Mouse (Mus musculus) CD4-positive, CD25-positive, alpha-beta regulatory T cell, adult 4 months (primary cell): ENCODE measurements around the gene Ttc19. TPM values are rescaled to one million over a fixed set of nuclear protein-coding genes. Genes with fewer than 3 reads are reported as not detected.
"Not testable (repeated sequence)": the region's sequence is repeated elsewhere in the genome, so short reads cannot be mapped to it uniquely, and the experiment has no call there.

Source experiments
- ATAC-seq: one replicate; pipeline ENCODE4 v1.8.0; 2017
- polyA plus RNA-seq, 2 experiments: library from polyadenylated mRNA; unstranded; fragments of 100-300 nt; shearing (Covaris generic); gene quantifications; one replicate each; pipeline ENCODE4 v1.2.1; 2017

The Ttc19 gene
- polyA plus RNA-seq, 2 experiments from 2014 or later: 11.0 to 11.6 TPM

DNA sequence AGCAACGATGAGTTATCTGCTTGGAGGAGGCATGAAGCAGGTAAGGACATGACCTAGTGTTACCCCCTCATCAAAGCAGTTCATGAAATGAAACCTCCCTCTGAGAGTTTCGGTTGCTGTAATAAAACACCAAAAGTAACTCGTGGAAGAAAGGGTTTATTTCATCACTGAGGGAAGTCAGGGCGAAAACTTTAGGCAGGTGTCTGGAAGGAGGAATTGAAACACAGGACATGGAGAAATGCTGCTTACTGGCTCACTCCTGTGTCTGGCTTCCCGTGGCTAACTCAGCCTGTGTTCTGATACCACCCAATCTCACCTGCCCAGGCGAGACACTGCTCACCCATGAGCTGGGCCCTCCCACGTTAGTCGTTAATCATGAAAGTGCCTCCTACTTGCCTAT, 3.7 kb downstream of the Ttc19 start:
- no peak for ATAC-seq

DNA sequence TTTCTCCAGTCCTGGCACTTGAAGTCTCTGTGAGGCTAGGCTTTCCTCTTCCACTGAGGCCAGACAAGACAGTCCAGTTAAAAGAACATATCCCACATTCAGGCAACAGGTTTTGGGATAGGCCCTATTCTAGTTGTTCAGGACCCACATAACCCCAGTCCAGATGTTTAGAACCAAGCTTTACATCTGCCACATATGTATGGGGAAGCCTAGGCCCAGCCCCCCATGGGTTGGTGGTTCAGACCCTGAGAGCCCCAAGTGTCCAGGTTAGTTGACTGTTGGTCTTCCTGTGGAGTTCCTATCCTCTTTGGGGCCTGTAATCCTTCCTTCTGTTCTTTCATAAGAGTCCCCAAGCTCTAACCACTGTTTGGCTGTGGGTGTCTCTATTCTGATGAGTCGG, 6.4 kb downstream of the Ttc19 start:
- no peak for ATAC-seq

DNA sequence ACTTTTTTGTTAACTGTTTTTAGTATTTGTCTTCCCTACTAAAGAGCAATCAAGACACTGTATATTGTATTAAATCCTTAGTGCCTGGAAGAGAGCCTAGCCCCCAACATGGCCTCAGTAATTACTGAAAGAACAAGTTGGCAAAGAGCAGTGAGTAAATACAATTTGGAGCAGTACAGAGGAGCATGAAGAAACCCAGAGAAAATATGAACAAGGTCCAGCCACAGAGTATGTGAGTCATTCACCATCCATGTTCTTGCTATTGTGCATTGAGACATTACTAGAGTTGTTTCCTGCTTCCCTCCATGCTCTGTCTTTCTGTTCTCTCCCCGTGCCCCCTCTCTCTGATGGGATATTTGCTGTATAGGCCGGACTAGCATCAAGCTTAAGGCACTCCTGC, 12.8 kb downstream of the Ttc19 start:
- ATAC-seq: no peak

DNA sequence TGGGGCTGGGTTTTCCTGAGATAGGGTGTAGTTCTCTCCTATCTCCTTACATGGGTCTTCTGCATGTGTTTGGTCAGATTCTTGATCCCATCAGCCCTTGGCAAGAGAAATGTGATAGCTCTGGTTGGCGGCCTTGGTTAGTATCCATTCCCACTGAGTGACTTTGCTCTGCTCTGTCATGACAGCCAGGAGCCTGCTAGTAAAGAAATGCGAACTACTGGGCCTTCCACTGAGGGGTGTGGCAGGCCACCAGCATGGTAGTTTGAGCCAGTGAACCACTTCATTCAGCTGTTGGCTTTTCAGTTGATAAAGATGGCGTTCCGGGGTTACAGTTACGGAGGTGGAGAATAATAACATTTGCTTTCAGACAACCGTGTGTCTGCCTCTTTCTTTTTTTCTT, 17.6 kb downstream of the Ttc19 start:
- no peak for ATAC-seq

DNA sequence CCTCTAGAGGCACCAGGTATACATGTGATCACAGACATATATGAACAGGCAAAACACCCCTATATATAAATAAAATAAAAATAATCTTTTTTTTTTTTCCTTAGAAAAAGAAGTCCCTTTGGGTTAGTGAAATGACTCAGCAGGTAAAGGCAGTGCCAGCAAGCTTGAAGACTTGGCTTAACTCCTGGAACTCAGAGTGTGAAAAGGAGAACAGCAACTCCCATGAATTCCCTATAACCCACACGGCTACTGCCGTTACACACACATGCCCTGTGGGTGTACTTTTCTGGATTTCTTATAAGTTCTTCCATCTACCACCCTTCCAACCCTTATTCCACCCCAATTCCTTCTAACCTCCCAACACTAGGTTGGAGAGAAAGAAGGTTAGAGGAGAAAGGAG, 24.6 kb downstream of the Ttc19 start:
- no peak for ATAC-seq

DNA sequence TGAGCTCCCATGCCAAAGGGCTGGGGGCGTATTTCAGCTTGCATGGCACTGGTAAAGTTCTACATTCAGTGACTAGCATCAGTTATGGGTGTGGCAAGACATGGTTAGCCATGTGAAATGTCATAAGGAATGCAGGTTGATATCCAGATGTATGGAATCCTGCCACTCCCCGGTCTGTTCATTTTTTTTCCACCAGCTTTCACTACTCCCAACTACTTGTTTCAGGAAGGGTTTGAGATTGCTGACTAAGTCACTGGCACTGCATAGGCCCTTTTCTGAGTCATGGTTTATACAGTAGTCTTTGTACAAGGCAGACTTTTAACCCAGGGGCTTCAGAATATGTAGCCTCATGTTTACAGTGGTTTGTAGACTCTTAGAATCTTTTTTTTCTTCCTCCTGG, 28.0 kb downstream of the Ttc19 start:
- ATAC-seq: no peak

DNA sequence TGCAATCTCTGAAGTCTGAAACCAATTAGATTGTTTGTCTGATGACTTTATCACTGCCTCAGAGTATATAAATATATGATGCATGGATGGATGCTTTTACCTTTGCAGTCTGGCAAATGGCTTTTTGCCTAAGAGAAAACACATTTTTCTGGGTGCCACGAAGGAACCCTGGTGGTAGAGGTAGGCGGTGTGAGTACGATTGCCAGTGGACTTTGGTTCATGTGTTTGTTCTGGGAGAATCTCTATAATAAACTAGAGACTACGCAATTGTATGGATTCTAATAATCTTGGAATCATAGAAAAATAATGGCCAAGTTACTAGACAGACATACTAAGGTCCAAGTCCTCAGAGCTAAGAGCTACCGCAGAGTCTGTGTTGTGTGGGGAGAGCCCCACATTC, 33.7 kb downstream of the Ttc19 start:
- ATAC-seq: no peak

DNA sequence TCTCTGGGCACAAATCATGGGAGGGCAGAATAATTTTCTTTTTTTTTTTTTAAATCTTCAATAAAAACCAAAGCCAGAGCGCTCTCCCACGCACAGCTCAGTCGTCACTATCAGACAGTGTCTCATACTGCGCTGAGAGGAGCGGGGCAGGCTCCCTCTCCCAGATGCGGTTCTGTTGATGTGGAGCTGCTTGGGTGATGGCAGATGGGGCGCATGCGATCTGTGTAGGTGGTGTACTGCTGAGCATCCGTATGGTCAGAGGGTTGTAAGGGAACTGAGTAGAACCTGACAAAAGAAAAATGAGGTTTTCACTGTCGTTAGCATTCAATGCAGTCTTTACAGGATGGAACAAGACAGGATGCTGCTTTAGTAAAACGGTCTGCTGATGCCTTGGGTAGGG, 36.5 kb downstream of the Ttc19 start:
- no peak for ATAC-seq

DNA sequence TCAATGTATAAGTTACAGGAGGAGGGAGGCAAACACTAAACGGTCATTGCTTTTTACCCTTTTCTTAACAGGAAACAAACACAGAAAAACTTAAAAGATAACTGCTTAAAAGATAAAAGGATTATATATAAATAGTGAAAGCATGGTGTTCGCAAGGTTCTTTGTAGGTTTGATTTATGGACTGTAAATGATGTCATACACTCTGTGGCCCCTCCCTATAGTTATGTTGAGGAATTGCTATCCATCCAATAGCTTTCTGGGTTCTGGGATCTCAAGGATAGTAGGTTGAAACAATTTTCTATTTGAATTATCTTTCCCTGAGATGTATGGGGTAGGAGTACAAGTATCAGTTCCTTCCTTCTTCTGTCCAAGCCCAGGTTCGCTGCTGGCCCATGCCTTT, 38.8 kb downstream of the Ttc19 start:
- ATAC-seq: no peak

DNA sequence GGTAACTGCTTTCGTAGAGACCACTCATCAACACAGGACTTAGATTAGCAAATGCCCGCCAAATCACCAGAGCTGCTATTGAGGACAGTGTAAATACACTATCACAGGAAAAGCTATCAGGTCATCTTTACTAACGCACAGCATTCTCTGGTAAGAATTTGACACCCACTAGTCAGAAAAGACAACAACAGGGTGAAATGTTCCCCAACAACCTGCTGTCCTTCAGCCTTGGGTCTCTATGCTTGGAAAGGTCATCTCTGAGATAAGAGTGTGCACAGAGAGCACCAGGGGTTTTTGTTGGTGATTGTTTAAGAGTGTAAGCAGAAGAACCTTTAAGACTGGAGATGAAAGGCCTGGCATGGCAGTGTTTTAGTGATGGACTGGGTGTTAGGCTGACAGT, 42.4 kb downstream of the Ttc19 start:
- ATAC-seq: no peak

DNA sequence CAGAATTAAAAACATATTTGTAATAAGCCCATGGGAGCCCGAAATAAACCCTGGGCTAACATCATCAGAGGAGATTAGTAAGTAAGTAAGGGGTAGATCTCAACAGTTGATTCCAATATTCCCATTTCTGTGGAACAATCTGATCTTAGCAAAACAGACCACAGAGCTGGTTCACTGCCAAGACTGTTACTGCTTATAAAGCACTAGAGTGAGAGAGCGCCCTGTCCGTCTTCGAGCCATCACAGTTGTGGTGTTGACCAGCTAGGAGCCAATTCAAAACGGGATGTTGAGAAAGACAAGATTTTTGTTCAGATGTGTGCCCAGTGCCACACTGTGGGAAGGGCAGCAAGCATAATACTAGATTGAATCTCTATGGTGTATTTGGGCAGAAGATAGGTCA, 49.9 kb downstream of the Ttc19 start:
- ATAC-seq: no peak

DNA sequence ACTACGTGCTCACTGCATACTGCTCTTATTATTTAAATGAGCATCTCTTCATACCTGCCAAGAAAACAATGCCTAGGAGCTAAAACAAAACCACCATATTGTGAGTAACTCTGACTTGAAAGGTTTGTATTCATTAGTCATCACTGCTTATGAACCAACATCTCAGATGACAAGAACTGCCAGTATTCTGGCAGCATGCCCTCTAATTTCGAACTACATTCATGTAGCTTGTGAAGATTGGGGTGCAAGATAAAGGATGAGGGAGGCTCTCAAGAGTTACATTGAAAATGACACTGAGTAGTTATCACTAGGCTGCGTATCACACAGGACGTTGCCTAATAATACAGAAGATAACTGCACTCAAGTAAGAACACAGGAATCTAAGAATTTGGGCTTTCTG, 51.0 kb downstream of the Ttc19 start:
- ATAC-seq: no peak

DNA sequence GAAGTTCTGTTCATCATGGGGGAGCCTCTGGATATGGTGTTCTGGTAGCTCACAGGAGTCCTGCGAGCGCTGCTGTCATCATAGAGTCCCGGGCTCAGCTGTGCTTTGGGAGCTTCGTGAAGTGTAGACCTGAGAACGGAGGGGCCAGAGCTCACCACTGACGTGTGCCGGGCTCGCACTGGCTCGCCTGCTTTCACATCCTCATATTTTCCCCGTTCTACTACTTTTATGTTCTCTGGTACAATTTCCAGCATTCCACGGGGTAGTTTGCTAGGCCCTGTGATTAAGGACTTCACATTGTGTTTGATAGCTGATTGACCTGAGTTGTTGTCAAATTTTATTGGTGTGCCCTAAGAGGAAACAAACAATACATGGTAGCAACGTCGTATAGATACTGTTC, 61.7 kb downstream of the Ttc19 start:
- ATAC-seq: no peak

DNA sequence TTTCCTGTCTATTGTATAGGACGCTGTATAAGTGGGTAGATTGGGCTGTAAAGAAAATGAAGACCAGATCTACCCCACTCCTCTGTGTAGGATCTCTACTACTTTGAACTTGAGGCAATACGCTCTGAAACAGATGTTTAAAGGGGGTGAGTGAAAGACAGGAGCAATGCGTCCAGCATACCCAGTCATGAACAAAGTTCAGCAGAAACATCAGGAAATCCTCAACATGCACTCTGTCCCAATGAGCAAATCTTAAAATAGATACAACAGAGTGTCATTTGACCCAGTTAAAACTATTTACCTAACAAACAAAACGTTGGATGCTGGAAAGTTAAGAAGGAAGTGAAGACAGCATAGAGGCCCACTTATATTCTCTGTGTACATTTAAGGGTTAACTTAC, 70.7 kb downstream of the Ttc19 start:
- no peak for ATAC-seq

DNA sequence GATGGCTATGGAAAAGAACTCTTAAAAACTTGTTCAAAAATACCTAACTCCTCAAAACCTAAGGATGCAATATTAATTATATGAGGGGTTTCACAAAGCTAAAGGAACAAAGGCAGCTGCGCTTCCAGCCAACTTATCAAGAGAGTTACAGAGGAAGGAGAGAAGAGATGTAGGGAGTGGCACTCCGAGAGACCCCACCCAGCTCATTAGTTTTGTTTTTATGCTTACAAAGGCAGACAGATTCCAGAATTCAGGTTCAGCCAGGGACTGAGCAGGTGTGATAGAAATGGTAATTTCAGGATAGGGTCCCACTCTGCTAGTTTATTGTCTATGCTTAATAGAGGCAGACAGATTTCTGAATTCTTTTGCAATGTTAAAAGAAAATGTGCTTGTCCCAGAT, 73.9 kb downstream of the Ttc19 start:
- no peak for ATAC-seq

DNA sequence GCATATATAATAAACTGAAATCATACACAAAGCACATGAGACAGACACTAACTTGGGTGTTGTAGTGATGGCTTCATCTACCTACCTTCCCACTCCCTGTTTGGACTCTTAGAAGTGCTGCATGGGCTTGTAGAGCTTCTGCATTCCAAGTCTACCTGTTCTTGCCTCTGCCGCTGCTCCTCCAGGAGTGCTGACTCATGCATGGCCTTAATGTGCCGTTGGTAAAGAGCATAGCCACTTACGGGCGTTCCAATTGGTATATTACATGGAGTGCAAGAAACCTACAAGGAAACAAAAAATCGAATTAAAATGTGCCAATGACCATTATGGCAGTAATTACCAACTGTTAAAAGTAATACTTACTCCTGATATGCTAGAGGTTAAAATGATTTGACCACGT, 85.6 kb downstream of the Ttc19 start:
- no peak for ATAC-seq

DNA sequence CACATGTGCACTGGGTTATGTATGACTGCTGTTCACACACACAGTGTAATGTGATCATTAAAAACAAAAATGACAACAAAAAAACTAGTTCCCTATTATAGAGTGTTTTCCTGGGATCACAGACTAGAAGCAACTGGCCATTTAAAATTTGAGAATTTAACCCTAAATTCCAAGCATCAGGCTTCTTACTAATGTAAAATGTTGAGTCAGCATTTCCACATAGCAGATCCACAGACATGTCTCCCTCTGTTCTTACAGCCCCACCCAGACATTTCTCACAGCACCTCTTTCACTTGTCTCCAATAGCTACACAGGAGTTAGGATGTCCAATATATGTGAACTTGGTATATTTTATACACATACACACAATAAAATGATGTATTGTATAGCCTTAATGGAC, 88.7 kb downstream of the Ttc19 start:
- no peak for ATAC-seq

DNA sequence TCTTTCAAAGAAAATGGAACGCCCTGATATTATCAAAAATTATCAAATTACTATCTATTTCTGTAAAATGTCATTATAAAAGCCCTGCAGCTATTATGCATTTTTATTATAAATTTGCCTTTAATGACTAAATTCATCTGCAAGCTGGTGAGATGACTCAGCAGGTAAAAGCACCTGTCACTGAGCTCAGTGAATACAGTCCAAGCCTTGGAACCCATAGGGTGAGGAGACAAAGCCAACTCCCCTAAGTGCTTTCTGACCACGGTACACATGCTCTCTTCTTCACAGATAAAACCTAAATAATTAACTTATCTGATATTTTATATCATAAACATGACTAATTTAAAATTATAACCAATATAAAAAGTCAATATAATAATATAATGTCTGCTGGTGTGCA, 90.5 kb downstream of the Ttc19 start:
- ATAC-seq: no peak

DNA sequence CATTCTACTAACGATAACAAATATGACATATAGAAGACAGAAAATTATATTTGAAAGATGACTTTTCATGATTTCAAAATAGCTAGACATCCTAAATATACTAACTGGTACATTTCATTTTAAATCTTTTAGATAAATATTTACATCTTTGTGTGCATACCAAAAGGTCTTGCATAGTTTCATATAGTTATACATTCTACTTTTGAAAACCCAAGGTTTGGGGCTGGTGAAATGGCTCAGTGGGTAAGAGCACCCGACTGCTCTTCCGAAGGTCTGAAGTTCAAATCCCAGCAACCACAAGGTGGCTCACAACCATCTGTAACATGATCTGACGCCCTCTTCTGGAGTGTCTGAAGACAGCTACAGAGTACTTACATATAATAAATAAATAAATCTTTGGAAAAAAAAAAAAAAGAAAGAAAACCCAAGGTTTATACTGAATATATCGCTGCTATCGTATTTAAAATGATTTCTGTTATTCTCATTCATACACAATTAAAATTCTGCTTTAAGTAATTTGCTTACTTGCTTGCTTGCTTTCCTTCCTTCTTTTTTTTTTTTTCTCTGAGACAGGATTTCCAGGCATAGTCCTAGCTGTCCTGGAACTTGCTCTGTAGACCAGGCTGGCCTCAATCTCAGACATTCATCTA, 96.1 kb downstream of the Ttc19 start:
- ATAC-seq: not testable (repeated sequence)

Other genes with a start within 250 kb of the Ttc19 start
- not detected for gene Adora2b, start 32.5 kb upstream of the Ttc19 start, polyA plus RNA-seq
- gene Zswim7, start 98 bp upstream of the Ttc19 start, polyA plus RNA-seq: 1 to 10 TPM; 9.6 to 9.7 TPM
- 10 to 100 TPM in 1 of 2 experiments, 1 to 10 TPM in 1; 9.2 to 13.9 TPM for gene Pigl, start 177.0 kb downstream of the Ttc19 start, polyA plus RNA-seq
- gene Ncor1, start 177.1 kb downstream of the Ttc19 start, polyA plus RNA-seq: 100 to 1,000 TPM; 170 to 205 TPM